Mouse (Mus musculus) liver, embryonic 11.5 days (tissue): ENCODE data around the gene Ift122. TPM values are rescaled to one million over a fixed set of nuclear protein-coding genes. Genes with fewer than 3 reads are reported as not detected.

Experiments
- ATAC-seq: fragments of 200-750 bp; cut with Nextera tagmentation; replicated peaks from 2 replicates; pipeline ENCODE4 v1.8.0; 2017; ENCODE audit warnings: moderate number of reproducible peaks, mild to moderate bottlenecking, moderate TSS enrichment, moderate library complexity; ENCODE audit not compliant: low FRiP score
- DNase-seq: peaks from one replicate; pipeline ENCODE4 v3.0.0-alpha.2; 2017; ENCODE audit warnings: low spot score
- H3K27ac ChIP-seq: fragments of 300-500 bp; sonication (generic); 2 replicates; pipeline ENCODE4 v1.5.1; 2014; ENCODE audit warnings: mild to moderate bottlenecking, low read depth, low read length, control low read depth
- H3K27me3 ChIP-seq: fragments of 300-500 bp; sonication (generic); replicated peaks from 2 replicates; pipeline ENCODE4 v1.6.1; 2014; ENCODE audit warnings: low read length, mixed read lengths; ENCODE audit not compliant: control insufficient read depth, insufficient read depth
- H3K36me3 ChIP-seq: fragments of 300-500 bp; sonication (generic); 2 replicates; pipeline ENCODE4 v1.6.1; 2014; ENCODE audit warnings: mild to moderate bottlenecking, low read length, moderate library complexity, mixed read lengths; ENCODE audit not compliant: control insufficient read depth, insufficient read depth
- H3K4me1 ChIP-seq: fragments of 300-500 bp; sonication (generic); replicated peaks from 2 replicates; pipeline ENCODE4 v1.6.1; 2014; ENCODE audit warnings: low read length, mixed read lengths; ENCODE audit not compliant: control insufficient read depth, insufficient read depth
- H3K4me2 ChIP-seq: fragments of 300-500 bp; sonication (generic); 2 replicates; pipeline ENCODE4 v1.6.1; 2014; ENCODE audit warnings: mild to moderate bottlenecking, control low read depth, moderate library complexity
- H3K4me3 ChIP-seq: fragments of 300-500 bp; sonication (generic); 2 replicates; pipeline ENCODE4 v1.5.1; 2014; ENCODE audit warnings: low read depth, low read length, control low read depth
- H3K9ac ChIP-seq: fragments of 300-500 bp; sonication (generic); 2 replicates; pipeline ENCODE4 v1.6.1; 2014; ENCODE audit warnings: low read depth, low read length, control low read depth
- H3K9me3 ChIP-seq: fragments of 300-500 bp; sonication (generic); 2 replicates; pipeline ENCODE4 v1.6.1; 2016; ENCODE audit warnings: low read length, inconsistent platforms, mixed read lengths; ENCODE audit not compliant: control insufficient read depth
- WGBS: fragments of 180-500 bp; shearing (Covaris S2); extraction: QIAGEN DNeasy Blood & Tissue Kit; methylation state at CpG from one replicate; pipeline ENCODE4 v1.1.7; 2014; 5-methylcytosine and 5-hydroxymethylcytosine counted together
- polyA plus RNA-seq: library from polyadenylated mRNA; unstranded; fragments of >200 nt; fragmentation: Nextera tagmentation; extraction: Ambion mirVana; gene quantifications from 2 replicates; pipeline ENCODE4 v1.2.1, GENCODE M21; 2014

The Ift122 gene
- polyA plus RNA-seq, 1 experiment from 2014 or later: 9.1 TPM

GRCm38 (mm10) chr6:115878694-115879093 lies 25.4 kb downstream of the Ift122 start:
- ATAC-seq: no peak
- H3K27ac ChIP-seq: no peak overlapping the region
- H3K4me3 ChIP-seq: no peak overlapping the region
- DNase-seq: no peak
- H3K27me3 ChIP-seq: no peaks in the 10 kb centered on the region
- no peaks in the 10 kb centered on the region for H3K4me1 ChIP-seq
- no peaks in the 10 kb centered on the region for H3K36me3 ChIP-seq
- no peak overlapping the region for H3K9ac ChIP-seq
- H3K9me3 ChIP-seq: no peaks in the 10 kb centered on the region
- no peak overlapping the region for H3K4me2 ChIP-seq
- WGBS: 73% methylated on average over 6 of the region's 6 CpGs

- Histone ChIP-seq H3K27me3 (no peaks in the 10 kb centered on the region), H3K27ac (no peak overlapping the region), H3K4me2 (no peak overlapping the region), H3K9ac (no peak overlapping the region), H3K36me3 (no peaks in the 10 kb centered on the region), H3K4me1 (no peaks in the 10 kb centered on the region), H3K9me3 (no peaks in the 10 kb centered on the region), H3K4me3 (no peak overlapping the region)
- ATAC-seq (no peak), DNase-seq (no peak)
- 69% methylated on average over 6 of the region's 6 CpGs for WGBS
Measured at GRCm38 (mm10) chr6:115879736-115880135, 26.5 kb downstream of the Ift122 start.

- WGBS: 54% methylated on average over 8 of the region's 8 CpGs
- H3K9me3 ChIP-seq: no peaks in the 10 kb centered on the region
- H3K4me3 ChIP-seq: no peak overlapping the region
- no peak overlapping the region for H3K27ac ChIP-seq
- H3K36me3 ChIP-seq: no peaks in the 10 kb centered on the region
- DNase-seq (no peak), ATAC-seq (no peak)
- H3K4me2 ChIP-seq: no peak overlapping the region
- no peaks in the 10 kb centered on the region for H3K4me1 ChIP-seq
- H3K9ac ChIP-seq: no peak overlapping the region
- no peaks in the 10 kb centered on the region for H3K27me3 ChIP-seq
Measured at GRCm38 (mm10) chr6:115880751-115881150, 27.5 kb downstream of the Ift122 start.

GRCm38 (mm10) chr6:115884018-115884417 lies 30.7 kb downstream of the Ift122 start:
- no peak overlapping the region for H3K4me3 ChIP-seq
- ATAC-seq (no peak), DNase-seq (no peak)
- H3K27ac ChIP-seq: no peak overlapping the region
- no peak overlapping the region for H3K9ac ChIP-seq
- no peak overlapping the region for H3K4me2 ChIP-seq
- peaks cover 9% of the 10 kb centered on the region; the same call in 1 of the 2 replicates for H3K36me3 ChIP-seq
- no peaks in the 10 kb centered on the region for H3K27me3 ChIP-seq
- no peaks in the 10 kb centered on the region for H3K4me1 ChIP-seq
- H3K9me3 ChIP-seq: no peaks in the 10 kb centered on the region

- DNase-seq: no peak
- 42% methylated on average over 4 of the region's 4 CpGs for WGBS
- no peak; the same call in 1 of the 2 replicates for ATAC-seq
- H3K9ac ChIP-seq: no peak overlapping the region
- no peak overlapping the region for H3K4me3 ChIP-seq
- no peaks in the 10 kb centered on the region for H3K27me3 ChIP-seq
- no peaks in the 10 kb centered on the region for H3K4me1 ChIP-seq
- H3K36me3 ChIP-seq: peaks cover 9% of the 10 kb centered on the region; the same call in 1 of the 2 replicates
- no peak overlapping the region for H3K4me2 ChIP-seq
- no peak overlapping the region for H3K27ac ChIP-seq
- no peaks in the 10 kb centered on the region for H3K9me3 ChIP-seq
Measured at GRCm38 (mm10) chr6:115886894-115887293, 33.6 kb downstream of the Ift122 start.

- Histone ChIP-seq H3K9me3 (no peaks in the 10 kb centered on the region), H3K36me3 (peaks cover 9% of the 10 kb centered on the region; the same call in 1 of the 2 replicates), H3K4me1 (no peaks in the 10 kb centered on the region), H3K9ac (no peak overlapping the region), H3K4me2 (no peak overlapping the region), H3K27me3 (no peaks in the 10 kb centered on the region), H3K4me3 (no peak overlapping the region), H3K27ac (no peak overlapping the region)
- ATAC-seq (no peak), DNase-seq (no peak)
- WGBS: 88% methylated on average over 3 of the region's 3 CpGs
Measured at GRCm38 (mm10) chr6:115888296-115888695, 35.0 kb downstream of the Ift122 start.

- H3K9ac ChIP-seq: no peak overlapping the region
- no peaks in the 10 kb centered on the region for H3K27me3 ChIP-seq
- no peak overlapping the region for H3K27ac ChIP-seq
- peaks cover 9% of the 10 kb centered on the region; the same call in 1 of the 2 replicates for H3K36me3 ChIP-seq
- DNase-seq (no peak), ATAC-seq (no peak)
- WGBS: 80% methylated on average over 8 of the region's 8 CpGs
- no peaks in the 10 kb centered on the region for H3K9me3 ChIP-seq
- H3K4me3 ChIP-seq: no peak overlapping the region
- H3K4me2 ChIP-seq: no peak overlapping the region
- H3K4me1 ChIP-seq: no peaks in the 10 kb centered on the region
Measured at GRCm38 (mm10) chr6:115890601-115891000, 37.3 kb downstream of the Ift122 start.

- Histone ChIP-seq H3K36me3 (peaks cover 9% of the 10 kb centered on the region; the same call in 1 of the 2 replicates), H3K27ac (no peak overlapping the region)
- 79% methylated on average over 6 of the region's 6 CpGs for WGBS
Measured at GRCm38 (mm10) chr6:115891061-115891460, 37.8 kb downstream of the Ift122 start.

GRCm38 (mm10) chr6:115891497-115892061 lies 38.3 kb downstream of the Ift122 start:
- Histone ChIP-seq H3K4me3 (no peak overlapping the region), H3K9ac (no peak overlapping the region), H3K27ac (no peak overlapping the region), H3K9me3 (no peaks in the 10 kb centered on the region), H3K36me3 (peaks cover 9% of the 10 kb centered on the region; the same call in 1 of the 2 replicates), H3K4me1 (no peaks in the 10 kb centered on the region), H3K27me3 (no peaks in the 10 kb centered on the region), H3K4me2 (no peak overlapping the region)
- WGBS: 84% methylated on average over 8 of the region's 8 CpGs
- no peak for ATAC-seq
- DNase-seq: no peak

More at GRCm38 (mm10) chr6:115891061-115891460, 37.8 kb downstream of the Ift122 start:
- Histone ChIP-seq H3K27me3 (no peaks in the 10 kb centered on the region), H3K9me3 (no peaks in the 10 kb centered on the region), H3K4me2 (no peak overlapping the region), H3K4me3 (no peak overlapping the region), H3K9ac (no peak overlapping the region), H3K4me1 (no peaks in the 10 kb centered on the region)
- DNase-seq (no peak), ATAC-seq (no peak)
